Mouse (Mus musculus): Measurements from ENCODE around the gene Myo1d. TPM values are rescaled to one million over a fixed set of nuclear protein-coding genes. Genes with fewer than 3 reads are reported as not detected.

The Myo1d gene
- polyA plus RNA-seq, 1 experiment from 2014 or later = 80.9 TPM

DNA sequence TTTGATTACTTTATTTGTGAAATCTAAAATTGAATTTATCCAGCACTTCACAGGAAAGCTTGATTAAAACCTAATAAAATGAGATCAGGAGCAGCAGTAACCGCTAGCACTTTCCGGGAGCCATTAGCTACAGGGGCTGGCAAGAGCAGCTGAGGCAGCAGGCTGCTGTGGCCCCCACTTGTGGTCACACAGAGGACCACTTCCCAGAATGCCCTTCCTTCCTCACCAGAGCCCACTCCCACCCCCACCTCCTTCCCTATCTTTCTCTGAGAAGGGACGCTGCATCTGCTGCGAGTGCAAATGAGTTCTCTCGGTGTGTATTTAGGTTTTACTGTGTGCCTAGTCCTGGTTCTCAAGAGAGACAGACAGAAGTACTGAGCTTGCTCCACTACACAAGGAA is 219.1 kb downstream of the Myo1d start:
- Histone ChIP-seq H3K9ac (ENCODE audit: low read depth, low read length) (no peak overlapping the region), H3K9me3 (ENCODE audit: control insufficient read depth, low read length) (no peaks in the 10 kb centered on the region), H3K4me2 (ENCODE audit: low read depth, low read length) (no peak overlapping the region), H3K4me1 (ENCODE audit: control insufficient read depth, insufficient read depth, low read length) (no peaks in the 10 kb centered on the region), H3K36me3 (ENCODE audit: control insufficient read depth, insufficient read depth, low read length) (no peaks in the 10 kb centered on the region), H3K27me3 (replicated peaks; ENCODE audit: control insufficient read depth, insufficient read depth, low read length) (no peaks in the 10 kb centered on the region), H3K4me3 (ENCODE audit: low read length) (no peak overlapping the region), H3K27ac (ENCODE audit: low read length) (no peak overlapping the region)
- ATAC-seq = no peak
- 73% methylated on average over 5 of the region's 5 CpGs for WGBS

DNA sequence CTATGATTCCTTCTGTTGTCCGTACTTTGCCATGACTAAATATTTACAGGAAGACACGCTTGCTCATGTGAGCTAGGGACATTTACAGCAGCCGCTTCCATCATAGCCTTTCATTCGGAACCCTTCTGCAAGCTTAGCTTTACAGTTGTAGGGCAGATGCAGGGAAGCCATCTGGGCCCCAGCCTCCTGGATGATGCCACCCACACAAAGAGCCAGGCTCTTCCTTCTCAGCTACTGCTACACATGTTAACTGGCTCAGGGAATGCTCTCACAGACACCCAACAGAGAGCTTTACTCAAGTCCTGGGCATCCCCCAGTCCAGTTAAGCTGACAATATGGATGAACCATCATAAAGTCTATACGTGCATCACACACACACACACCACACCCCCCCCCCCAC is 224.4 kb downstream of the Myo1d start:
- ATAC-seq = no peak
- Histone ChIP-seq H3K4me2 (ENCODE audit: low read depth, low read length) (no peak overlapping the region), H3K27ac (ENCODE audit: low read length) (no peak overlapping the region), H3K9ac (ENCODE audit: low read depth, low read length) (no peak overlapping the region), H3K4me3 (ENCODE audit: low read length) (no peak overlapping the region), H3K9me3 (ENCODE audit: control insufficient read depth, low read length) (no peaks in the 10 kb centered on the region), H3K36me3 (ENCODE audit: control insufficient read depth, insufficient read depth, low read length) (no peaks in the 10 kb centered on the region), H3K27me3 (replicated peaks; ENCODE audit: control insufficient read depth, insufficient read depth, low read length) (no peaks in the 10 kb centered on the region), H3K4me1 (ENCODE audit: control insufficient read depth, insufficient read depth, low read length) (no peaks in the 10 kb centered on the region)
- WGBS = 89% methylated on average over 5 of the region's 5 CpGs

DNA sequence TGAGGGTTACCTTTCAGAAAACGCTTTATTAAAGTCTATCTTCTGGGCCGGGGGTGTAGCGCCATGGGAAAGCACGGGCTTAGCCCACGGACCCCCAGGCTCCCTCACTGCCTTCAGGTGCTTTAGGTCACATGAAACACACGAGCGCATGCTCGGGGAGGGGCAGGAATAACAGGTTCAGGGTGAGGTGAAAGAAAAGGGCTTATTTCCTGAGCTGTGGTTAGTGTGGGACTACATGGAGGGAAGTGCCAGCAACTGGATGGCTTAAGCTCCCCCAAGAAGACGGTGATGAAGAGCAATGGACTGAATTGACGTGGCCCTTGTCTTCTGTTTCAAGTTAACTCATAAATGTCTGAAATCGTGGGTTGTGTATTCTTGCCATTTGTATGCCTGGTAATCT is 226.8 kb downstream of the Myo1d start:
- no peak overlapping the region for H3K4me2 ChIP-seq (ENCODE audit: low read depth, low read length)
- H3K27me3 ChIP-seq (replicated peaks; ENCODE audit: control insufficient read depth, insufficient read depth, low read length) = no peaks in the 10 kb centered on the region
- WGBS = 77% methylated on average over 11 of the region's 11 CpGs
- no peak overlapping the region for H3K9ac ChIP-seq (ENCODE audit: low read depth, low read length)
- no peak overlapping the region for H3K27ac ChIP-seq (ENCODE audit: low read length)
- no peaks in the 10 kb centered on the region for H3K4me1 ChIP-seq (ENCODE audit: control insufficient read depth, insufficient read depth, low read length)
- H3K9me3 ChIP-seq (ENCODE audit: control insufficient read depth, low read length) = no peaks in the 10 kb centered on the region
- no peak for ATAC-seq
- no peak overlapping the region for H3K4me3 ChIP-seq (ENCODE audit: low read length)
- no peaks in the 10 kb centered on the region for H3K36me3 ChIP-seq (ENCODE audit: control insufficient read depth, insufficient read depth, low read length)

DNA sequence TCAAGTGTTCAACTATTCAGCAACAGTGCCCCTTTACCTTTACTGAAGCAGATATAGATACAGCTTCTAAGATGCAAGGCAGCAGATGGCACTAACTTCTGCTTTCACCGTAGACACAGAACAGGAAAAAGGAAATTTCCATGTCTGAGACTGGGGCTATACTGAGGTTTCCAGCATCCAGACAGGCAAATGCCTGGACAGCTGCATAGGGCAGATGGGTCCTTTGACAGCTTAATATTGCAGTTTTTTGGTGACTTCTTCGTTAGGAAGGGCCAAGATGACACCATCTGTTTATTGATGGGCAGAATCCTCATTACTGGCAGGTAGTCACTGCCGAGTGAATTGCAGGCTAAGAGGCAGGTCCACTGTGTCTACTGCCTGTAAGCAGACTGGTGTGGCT is 228.2 kb downstream of the Myo1d start:
- Histone ChIP-seq H3K4me3 (ENCODE audit: low read length) (no peak overlapping the region), H3K27ac (ENCODE audit: low read length) (no peak overlapping the region), H3K27me3 (replicated peaks; ENCODE audit: control insufficient read depth, insufficient read depth, low read length) (no peaks in the 10 kb centered on the region), H3K9ac (ENCODE audit: low read depth, low read length) (no peak overlapping the region), H3K4me2 (ENCODE audit: low read depth, low read length) (no peak overlapping the region), H3K9me3 (ENCODE audit: control insufficient read depth, low read length) (no peaks in the 10 kb centered on the region), H3K4me1 (ENCODE audit: control insufficient read depth, insufficient read depth, low read length) (no peaks in the 10 kb centered on the region), H3K36me3 (ENCODE audit: control insufficient read depth, insufficient read depth, low read length) (no peaks in the 10 kb centered on the region; the same call in 1 of the 2 replicates)
- 56% methylated on average over 3 of the region's 3 CpGs for WGBS
- no peak for ATAC-seq

DNA sequence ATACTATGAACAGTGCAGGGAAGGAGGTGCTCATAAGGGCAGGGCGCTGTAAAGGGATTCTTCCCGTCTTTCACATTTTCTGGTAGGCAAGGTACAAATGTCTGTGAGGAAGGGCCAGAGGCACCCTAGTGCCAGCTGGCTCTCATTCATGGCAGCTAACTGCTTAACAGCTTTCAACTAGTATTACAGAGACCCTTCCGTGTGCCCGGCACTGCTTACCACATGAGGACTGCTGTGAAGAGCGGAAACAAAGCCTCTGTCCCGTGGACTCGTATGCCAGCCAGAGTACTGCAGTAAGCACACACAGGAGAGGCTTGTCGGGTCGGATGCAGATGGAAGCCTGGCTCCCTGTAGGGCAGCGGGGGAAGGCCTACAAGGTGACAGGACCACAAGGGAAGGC is 229.6 kb downstream of the Myo1d start:
- Histone ChIP-seq H3K9me3 (ENCODE audit: control insufficient read depth, low read length) (no peaks in the 10 kb centered on the region), H3K4me2 (ENCODE audit: low read depth, low read length) (no peak overlapping the region), H3K4me3 (ENCODE audit: low read length) (no peak overlapping the region), H3K36me3 (ENCODE audit: control insufficient read depth, insufficient read depth, low read length) (no peaks in the 10 kb centered on the region; the same call in 1 of the 2 replicates), H3K4me1 (ENCODE audit: control insufficient read depth, insufficient read depth, low read length) (no peaks in the 10 kb centered on the region), H3K27me3 (replicated peaks; ENCODE audit: control insufficient read depth, insufficient read depth, low read length) (no peaks in the 10 kb centered on the region), H3K9ac (ENCODE audit: low read depth, low read length) (no peak overlapping the region), H3K27ac (ENCODE audit: low read length) (no peak overlapping the region)
- no peak for ATAC-seq
- WGBS = 80% methylated on average over 10 of the region's 10 CpGs

DNA sequence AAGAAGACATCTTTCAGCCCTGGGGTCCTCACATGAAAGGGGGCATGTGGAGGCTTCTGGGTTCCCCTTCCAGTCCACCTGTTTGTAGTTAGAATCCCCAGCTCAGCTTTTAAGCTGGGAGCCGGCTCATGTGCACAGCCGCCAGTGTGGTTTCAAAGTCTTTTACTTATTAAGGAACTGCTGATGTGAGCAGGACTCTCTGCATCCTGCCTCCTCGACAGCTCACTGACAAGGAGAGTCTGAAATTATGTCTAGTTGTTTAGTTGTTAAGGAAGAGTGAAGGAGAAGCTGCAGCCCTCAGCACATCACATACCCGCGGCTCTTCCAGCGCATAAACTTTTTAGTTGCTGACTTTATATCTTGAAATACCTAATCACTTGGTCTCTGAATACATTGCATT is 230.0 kb downstream of the Myo1d start:
- H3K36me3 ChIP-seq (ENCODE audit: control insufficient read depth, insufficient read depth, low read length) = no peaks in the 10 kb centered on the region; the same call in 1 of the 2 replicates
- H3K4me2 ChIP-seq (ENCODE audit: low read depth, low read length) = no peak overlapping the region
- no peak for ATAC-seq
- H3K4me3 ChIP-seq (ENCODE audit: low read length) = no peak overlapping the region
- no peak overlapping the region for H3K27ac ChIP-seq (ENCODE audit: low read length)
- 74% methylated on average over 6 of the region's 6 CpGs for WGBS
- H3K4me1 ChIP-seq (ENCODE audit: control insufficient read depth, insufficient read depth, low read length) = no peaks in the 10 kb centered on the region
- no peaks in the 10 kb centered on the region for H3K27me3 ChIP-seq (replicated peaks; ENCODE audit: control insufficient read depth, insufficient read depth, low read length)
- H3K9me3 ChIP-seq (ENCODE audit: control insufficient read depth, low read length) = no peaks in the 10 kb centered on the region
- H3K9ac ChIP-seq (ENCODE audit: low read depth, low read length) = no peak overlapping the region

DNA sequence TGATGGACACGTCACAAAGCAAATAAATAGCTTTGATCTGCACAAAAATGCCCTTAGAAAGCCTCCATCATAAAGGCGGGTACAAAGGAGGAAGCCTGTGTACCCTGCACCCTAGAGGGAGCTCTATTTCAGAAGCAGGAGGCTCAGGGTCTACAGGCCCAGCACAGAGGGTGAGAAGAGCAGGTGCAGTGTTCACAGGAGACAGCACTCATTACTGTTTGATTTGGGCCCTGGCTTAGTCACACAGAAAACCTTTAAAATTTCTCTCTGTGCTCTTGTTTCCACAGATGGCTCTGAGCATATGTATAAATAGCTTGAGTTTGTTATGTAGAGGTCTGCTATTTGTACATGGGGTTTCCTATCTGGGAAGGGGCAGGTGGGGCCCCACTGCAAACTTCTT is 233.6 kb downstream of the Myo1d start:
- no peaks in the 10 kb centered on the region for H3K27me3 ChIP-seq (replicated peaks; ENCODE audit: control insufficient read depth, insufficient read depth, low read length)
- H3K4me2 ChIP-seq (ENCODE audit: low read depth, low read length) = no peak overlapping the region
- no peak overlapping the region for H3K9ac ChIP-seq (ENCODE audit: low read depth, low read length)
- no peak overlapping the region for H3K27ac ChIP-seq (ENCODE audit: low read length)
- no peaks in the 10 kb centered on the region for H3K9me3 ChIP-seq (ENCODE audit: control insufficient read depth, low read length)
- H3K4me3 ChIP-seq (ENCODE audit: low read length) = no peak overlapping the region
- no peaks in the 10 kb centered on the region for H3K4me1 ChIP-seq (ENCODE audit: control insufficient read depth, insufficient read depth, low read length)
- H3K36me3 ChIP-seq (ENCODE audit: control insufficient read depth, insufficient read depth, low read length) = no peaks in the 10 kb centered on the region; the same call in 1 of the 2 replicates
- 70% methylated on average over 2 of the region's 2 CpGs for WGBS
- no peak for ATAC-seq

DNA sequence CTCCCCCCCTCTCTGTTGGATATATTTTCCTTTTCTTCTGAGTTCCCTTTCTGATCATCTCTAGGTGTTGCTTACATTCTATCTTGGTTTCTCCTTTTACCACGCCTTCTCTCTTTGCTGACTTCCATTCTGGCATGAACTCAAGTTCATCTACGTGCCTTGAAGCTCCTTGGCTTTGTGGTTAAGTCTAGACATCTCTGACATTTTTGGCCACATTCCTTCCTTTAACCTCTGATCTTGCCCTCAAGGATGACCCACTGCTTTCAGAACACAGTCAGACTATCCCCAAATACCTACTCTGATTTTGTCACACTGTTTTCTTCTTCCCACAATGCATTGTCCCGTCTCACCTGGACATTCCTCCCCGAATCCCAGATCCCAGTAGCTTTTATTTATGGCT is 240.8 kb downstream of the Myo1d start:
- ATAC-seq = no peak
- no peaks in the 10 kb centered on the region for H3K36me3 ChIP-seq (ENCODE audit: control insufficient read depth, insufficient read depth, low read length)
- no peak overlapping the region for H3K27ac ChIP-seq (ENCODE audit: low read length)
- no peaks in the 10 kb centered on the region for H3K27me3 ChIP-seq (replicated peaks; ENCODE audit: control insufficient read depth, insufficient read depth, low read length)
- WGBS = 72% methylated on average over 4 of the region's 4 CpGs
- H3K4me2 ChIP-seq (ENCODE audit: low read depth, low read length) = no peak overlapping the region
- H3K4me3 ChIP-seq (ENCODE audit: low read length) = no peak overlapping the region
- no peaks in the 10 kb centered on the region for H3K4me1 ChIP-seq (ENCODE audit: control insufficient read depth, insufficient read depth, low read length)
- H3K9me3 ChIP-seq (ENCODE audit: control insufficient read depth, low read length) = no peaks in the 10 kb centered on the region
- H3K9ac ChIP-seq (ENCODE audit: low read depth, low read length) = no peak overlapping the region

DNA sequence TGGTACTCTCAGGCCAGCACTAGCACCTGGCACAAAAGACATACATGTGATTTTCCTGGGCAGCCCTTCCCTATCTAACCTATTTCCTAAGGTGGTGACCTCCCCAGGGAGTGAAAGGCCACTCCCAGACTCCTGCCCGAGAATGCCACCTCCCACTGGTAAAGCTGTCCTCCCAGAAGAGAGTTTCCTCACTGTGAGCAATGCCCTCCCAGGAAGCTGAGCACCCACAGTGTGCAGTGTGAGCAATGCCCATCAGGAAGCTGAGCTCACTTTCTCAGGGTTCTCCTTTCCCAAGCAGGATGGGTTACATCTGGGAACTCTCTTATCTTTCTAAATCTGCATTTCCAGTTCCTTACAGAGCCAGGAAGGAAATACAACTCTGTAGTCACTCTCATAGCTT is 246.9 kb downstream of the Myo1d start:
- Histone ChIP-seq H3K4me1 (ENCODE audit: control insufficient read depth, insufficient read depth, low read length) (no peaks in the 10 kb centered on the region), H3K9me3 (ENCODE audit: control insufficient read depth, low read length) (no peaks in the 10 kb centered on the region), H3K27me3 (replicated peaks; ENCODE audit: control insufficient read depth, insufficient read depth, low read length) (no peaks in the 10 kb centered on the region), H3K27ac (ENCODE audit: low read length) (no peak overlapping the region), H3K9ac (ENCODE audit: low read depth, low read length) (no peak overlapping the region), H3K4me3 (ENCODE audit: low read length) (no peak overlapping the region), H3K4me2 (ENCODE audit: low read depth, low read length) (no peak overlapping the region), H3K36me3 (ENCODE audit: control insufficient read depth, insufficient read depth, low read length) (no peaks in the 10 kb centered on the region)
- 47% methylated on average over 1 of the region's 1 CpGs for WGBS
- ATAC-seq = no peak

DNA sequence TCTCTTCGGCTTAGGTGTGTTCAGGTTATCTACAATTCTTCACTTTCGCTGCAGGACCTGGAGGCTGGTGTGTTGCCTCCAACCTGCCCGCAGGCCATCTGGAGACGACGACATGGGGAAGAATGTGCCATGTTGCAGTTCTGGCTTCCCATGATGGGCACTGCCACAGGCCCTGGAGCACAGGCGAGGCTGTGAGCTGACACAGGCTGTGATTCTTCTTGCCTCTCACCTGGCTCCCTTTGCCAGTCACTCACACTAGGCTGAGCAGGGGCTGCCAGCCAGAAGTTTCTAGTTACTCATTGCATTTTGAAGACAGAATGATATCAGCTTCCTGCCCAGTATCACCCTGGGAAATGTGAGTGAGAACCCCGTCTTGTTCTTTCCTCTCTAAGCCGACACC is 250.7 kb downstream of the Myo1d start:
- Histone ChIP-seq H3K4me1 (ENCODE audit: control insufficient read depth, insufficient read depth, low read length) (no peaks in the 10 kb centered on the region), H3K27ac (ENCODE audit: low read length) (no peak overlapping the region), H3K9ac (ENCODE audit: low read depth, low read length) (no peak overlapping the region), H3K4me3 (ENCODE audit: low read length) (no peak overlapping the region), H3K36me3 (ENCODE audit: control insufficient read depth, insufficient read depth, low read length) (no peaks in the 10 kb centered on the region), H3K27me3 (replicated peaks; ENCODE audit: control insufficient read depth, insufficient read depth, low read length) (no peaks in the 10 kb centered on the region), H3K9me3 (ENCODE audit: control insufficient read depth, low read length) (no peaks in the 10 kb centered on the region), H3K4me2 (ENCODE audit: low read depth, low read length) (no peak overlapping the region)
- WGBS = 76% methylated on average over 8 of the region's 8 CpGs
- ATAC-seq = no peak

All from intestine, embryonic 16.5 days (tissue).